Mouse (Mus musculus): ENCODE results near the gene Prkg1.

Gene Prkg1

GRCm38 (mm10) chr19:31621716-31622115 is 143.1 kb downstream of the Prkg1 start:
- no peak for DNase-seq

- DNase-seq = no peak
Observed at GRCm38 (mm10) chr19:31616830-31617229, 148.0 kb downstream of the Prkg1 start.

GRCm38 (mm10) chr19:31616159-31616558 is 148.7 kb downstream of the Prkg1 start:
- DNase-seq = no peak

GRCm38 (mm10) chr19:31613146-31613545 is 151.7 kb downstream of the Prkg1 start:
- no peak for DNase-seq

GRCm38 (mm10) chr19:31602578-31602977 is 162.3 kb downstream of the Prkg1 start:
- no peak for DNase-seq

GRCm38 (mm10) chr19:31594011-31594410 is 170.8 kb downstream of the Prkg1 start:
- no peak for DNase-seq

- no peak for DNase-seq
Observed at GRCm38 (mm10) chr19:31590701-31591100, 174.1 kb downstream of the Prkg1 start.

GRCm38 (mm10) chr19:31577092-31577491 is 187.7 kb downstream of the Prkg1 start:
- no peak for DNase-seq

GRCm38 (mm10) chr19:31564329-31564728 is 200.5 kb downstream of the Prkg1 start:
- DNase-seq = no peak

- no peak for DNase-seq
Observed at GRCm38 (mm10) chr19:31546063-31546462, 218.8 kb downstream of the Prkg1 start.

- peak in 1 of 2 experiments; percentile 4 for DNase-seq
Observed at GRCm38 (mm10) chr19:31531249-31531740, 233.5 kb downstream of the Prkg1 start.

- DNase-seq = peak; percentile 5 to 9
Observed at GRCm38 (mm10) chr19:31530616-31531015, 234.2 kb downstream of the Prkg1 start.

- no peak for DNase-seq
Observed at GRCm38 (mm10) chr19:31529890-31530289, 234.9 kb downstream of the Prkg1 start.

- no peak for DNase-seq
Observed at GRCm38 (mm10) chr19:31514490-31514889, 250.3 kb downstream of the Prkg1 start.

- no peak for DNase-seq
Observed at GRCm38 (mm10) chr19:31507831-31508230, 257.0 kb downstream of the Prkg1 start.

GRCm38 (mm10) chr19:31506296-31506695 is 258.5 kb downstream of the Prkg1 start:
- no peak for DNase-seq

GRCm38 (mm10) chr19:31505041-31505440 is 259.8 kb downstream of the Prkg1 start:
- no peak for DNase-seq

- DNase-seq = no peak
Observed at GRCm38 (mm10) chr19:31497386-31497785, 267.4 kb downstream of the Prkg1 start.

GRCm38 (mm10) chr19:31489606-31490005 is 275.2 kb downstream of the Prkg1 start:
- no peak for DNase-seq

- no peak for DNase-seq
Observed at GRCm38 (mm10) chr19:31471766-31472165, 293.1 kb downstream of the Prkg1 start.

GRCm38 (mm10) chr19:31460188-31460587 is 304.6 kb downstream of the Prkg1 start:
- DNase-seq = no peak

- no peak for DNase-seq
Observed at GRCm38 (mm10) chr19:31444101-31444500, 320.7 kb downstream of the Prkg1 start.

GRCm38 (mm10) chr19:31442311-31442710 is 322.5 kb downstream of the Prkg1 start:
- no peak for DNase-seq

- DNase-seq = no peak
Observed at GRCm38 (mm10) chr19:31433446-31433845, 331.4 kb downstream of the Prkg1 start.

GRCm38 (mm10) chr19:31431411-31431810 is 333.4 kb downstream of the Prkg1 start:
- DNase-seq = no peak

GRCm38 (mm10) chr19:31426142-31426541 is 338.7 kb downstream of the Prkg1 start:
- no peak for DNase-seq

Measured in lung, adult 18-20 months (tissue).